Comparison of ENCODE assay signal across 8 mouse cellular contexts in the genomic region with DNA sequence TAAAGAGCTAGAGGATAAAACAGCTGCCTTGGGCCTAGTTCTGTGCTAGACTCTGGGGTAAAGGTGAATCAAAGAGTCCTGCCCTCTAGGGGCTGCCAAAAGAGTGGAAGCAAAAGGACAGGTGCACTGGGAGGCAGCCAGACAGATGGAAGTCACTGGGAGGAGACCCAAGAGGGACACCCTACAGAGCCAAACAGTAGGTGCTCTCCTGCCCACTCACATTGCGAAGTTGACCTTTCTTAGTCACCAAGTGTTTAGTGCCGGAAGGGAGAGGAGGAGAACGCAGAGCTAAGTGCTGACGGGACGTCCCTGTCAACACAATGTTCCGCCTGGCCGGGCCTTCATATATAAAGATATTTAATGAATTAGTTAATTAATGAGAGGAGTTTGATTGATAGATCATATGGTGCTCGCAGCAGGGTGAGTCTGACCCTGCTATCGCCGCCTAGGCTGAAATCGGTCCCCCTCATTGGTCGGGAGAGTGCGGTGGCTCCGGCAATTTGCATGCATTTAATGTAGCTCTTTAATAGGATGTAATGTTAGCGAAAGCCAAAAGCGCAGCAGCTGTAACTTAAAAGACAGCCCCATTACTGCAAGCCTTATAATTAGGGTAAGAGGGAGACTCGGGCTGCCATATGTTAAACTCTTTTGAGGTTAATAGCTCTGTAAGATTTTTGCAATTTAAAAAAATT.
DNase-seq lines count a peak whose midpoint lies in the region; ATAC-seq and TF ChIP-seq lines count a peak whose summit lies in the region.

No protein-coding gene starts in this region.

- DNase-seq in layer of hippocampus, adult 2 months (ENCODE audit: low spot score in 2 of 2) = no peak
- DNase-seq in layer of hippocampus, adult 9-10 months (ENCODE audit: low spot score) = no peak
- peak; percentile 71 for DNase-seq in forebrain, embryonic 11.5 days (ENCODE audit: low spot score)
- no peak for DNase-seq in limb, embryonic 10.5 days (ENCODE audit: low spot score)
- DNase-seq in frontal cortex, adult 2 months (ENCODE audit: extremely low spot score in 1 of 2, low spot score in 1 of 2) = no peak
- no peak for DNase-seq in layer of hippocampus, adult 8-10 months (ENCODE audit: low spot score in 2 of 2)

- H3K9ac ChIP-seq in forebrain, embryonic 11.5 days (ENCODE audit: low read length) = no peak overlapping the region

- no peak for TF ChIP-seq POLR2A in olfactory bulb, adult 2 months (IDR thresholded peaks at IDR 0.05; ENCODE audit: insufficient read depth, low read depth, low read length)

- peak overlapping the region; percentile 82 for H3K27ac ChIP-seq in layer of hippocampus, adult 2 months
- H3K27ac ChIP-seq in forebrain, embryonic 11.5 days (ENCODE audit: low read depth, low read length) = no peak overlapping the region
- peak overlapping the region; percentile 82; the same call in 1 of the 2 replicates for H3K27ac ChIP-seq in limb, embryonic 10.5 days
- no peak overlapping the region for H3K27ac ChIP-seq in olfactory bulb, adult 2 months (ENCODE audit: insufficient read depth, low read depth, low read length)

- no peaks in the 10 kb centered on the region for H3K9me3 ChIP-seq in forebrain, embryonic 11.5 days (ENCODE audit: control insufficient read depth, low read length)
- H3K9me3 ChIP-seq in limb, embryonic 10.5 days (replicated peaks) = no peaks in the 10 kb centered on the region

- H3K4me3 ChIP-seq in layer of hippocampus, adult 2 months = peak overlapping the region; percentile 54
- H3K4me3 ChIP-seq in forebrain, embryonic 11.5 days (ENCODE audit: low read depth, low read length) = no peak overlapping the region; the same call in 1 of the 2 replicates
- peak overlapping the region; percentile 51 for H3K4me3 ChIP-seq in limb, embryonic 10.5 days
- 0 out of 2 replicates have a peak overlapping the region, but pooled peaks have one; percentile 28 for H3K4me3 ChIP-seq in olfactory bulb, adult 2 months (ENCODE audit: insufficient read depth, low read depth, low read length)

- TF ChIP-seq CTCF in layer of hippocampus, adult 2 months (conservative IDR thresholded peaks at IDR 0.05) = peak; percentile 27; the same call in 1 of the 2 replicates
- TF ChIP-seq CTCF in olfactory bulb, adult 2 months (IDR thresholded peaks at IDR 0.05; ENCODE audit: insufficient read depth, low read depth, low read length) = no peak

- no peaks in the 10 kb centered on the region for H3K36me3 ChIP-seq in forebrain, embryonic 11.5 days (ENCODE audit: control insufficient read depth, insufficient read depth, low read length)
- no peaks in the 10 kb centered on the region for H3K36me3 ChIP-seq in limb, embryonic 10.5 days

- WGBS in forebrain, embryonic 11.5 days = 5% methylated on average over 17 of the region's 17 CpGs
- 11% methylated on average over 17 of the region's 17 CpGs for WGBS in limb, embryonic 10.5 days
- WGBS in olfactory bulb, adult 2 months = 23% methylated on average over 17 of the region's 17 CpGs

- H3K27me3 ChIP-seq in forebrain, embryonic 11.5 days (ENCODE audit: control insufficient read depth, insufficient read depth, low read length) = peaks cover 11% of the 10 kb centered on the region
- peaks cover 59% of the 10 kb centered on the region for H3K27me3 ChIP-seq in limb, embryonic 10.5 days (ENCODE audit: low read depth, poor library complexity, severe bottlenecking)

- H3K4me1 ChIP-seq in forebrain, embryonic 11.5 days (replicated peaks; ENCODE audit: control insufficient read depth, insufficient read depth, low read length) = peaks cover 18% of the 10 kb centered on the region
- peaks cover 47% of the 10 kb centered on the region for H3K4me1 ChIP-seq in limb, embryonic 10.5 days
- peaks cover 27% of the 10 kb centered on the region for H3K4me1 ChIP-seq in olfactory bulb, adult 2 months (ENCODE audit: control insufficient read depth, insufficient read depth, low read length)

- ATAC-seq in forebrain, embryonic 11.5 days (replicated peaks; ENCODE audit: low FRiP score) = peak; percentile 85
- ATAC-seq in activated CD4-positive, CD25-positive, alpha-beta regulatory T cell, adult 4 months = no peak

- H3K4me2 ChIP-seq in forebrain, embryonic 11.5 days (ENCODE audit: low read depth, low read length, severe bottlenecking) = peak overlapping the region; percentile 68

Comparison
In these comparisons a context has a peak if more than half of its experiments do, and no peak if none do; other contexts are left out.
1. H3K27ac ChIP-seq: peak in layer of hippocampus, adult 2 months (single experiment) and limb, embryonic 10.5 days (single experiment); none in forebrain, embryonic 11.5 days (single experiment) and olfactory bulb, adult 2 months (single experiment).